ENCODE assay signal across 8 mouse cellular contexts in the genomic region with DNA sequence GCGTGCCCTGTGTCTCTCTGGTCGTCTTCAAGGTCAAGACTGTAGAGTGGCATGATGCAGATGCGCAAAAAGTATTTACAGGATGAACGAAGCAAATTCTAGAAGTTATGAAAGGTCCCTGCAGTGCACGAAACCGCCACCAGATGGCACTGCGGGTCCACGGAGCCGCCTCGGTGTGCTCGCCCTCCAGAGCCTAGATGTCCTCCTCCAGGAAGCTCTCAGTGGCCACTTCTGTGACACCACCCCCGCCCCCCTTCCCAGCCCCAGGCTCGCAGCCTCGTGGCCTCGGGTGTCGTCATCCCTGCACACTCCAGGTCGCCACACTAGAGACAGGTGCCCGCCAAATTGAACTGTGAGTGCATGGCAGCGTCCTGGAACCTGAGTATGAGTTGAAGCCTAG. TPM values are rescaled to one million over a fixed set of nuclear protein-coding genes. Genes with fewer than 3 reads are reported as not detected.
A peak's percentile ranks its signal among the peaks of the same experiment; 100 is the strongest.
DNase-seq lines count a peak whose midpoint lies in the region; ATAC-seq lines count a peak whose summit lies in the region.

No protein-coding gene starts in this region.

- no peak overlapping the region for H3K9ac ChIP-seq in hindbrain, embryonic 12.5 days

- peaks cover 51% of the 10 kb centered on the region for H3K27me3 ChIP-seq in hindbrain, embryonic 12.5 days

- H3K27ac ChIP-seq in hindbrain, embryonic 12.5 days = no peak overlapping the region

- H3K4me1 ChIP-seq in hindbrain, embryonic 12.5 days = peaks cover 8% of the 10 kb centered on the region

- 2% methylated on average over 19 of the region's 19 CpGs for WGBS in hindbrain, embryonic 12.5 days

- DNase-seq in Muller cell, postnatal 12 days (ENCODE audit: inconsistent ontology term) = peak; percentile 85
- DNase-seq in cerebellum, adult 9-11 months = peak; percentile 72
- DNase-seq in frontal cortex, postnatal 14 days (ENCODE audit: low spot score in 2 of 2) = peak; percentile 49 to 82
- peak; percentile 87 to 89 for DNase-seq in layer of hippocampus, postnatal 10 days (ENCODE audit: low spot score in 2 of 2)
- peak; percentile 92 for DNase-seq in lung, postnatal 36 days
- peak; percentile 64 for DNase-seq in right cerebral cortex, adult 18-20 months
- peak; percentile 67 for DNase-seq in urinary bladder, postnatal 10 days (ENCODE audit: low spot score)

- peak; percentile 62; the same call in 1 of the 2 replicates for ATAC-seq in hindbrain, embryonic 12.5 days (ENCODE audit: low FRiP score)

- no peak overlapping the region for H3K4me3 ChIP-seq in hindbrain, embryonic 12.5 days

- H3K4me2 ChIP-seq in hindbrain, embryonic 12.5 days (replicated peaks) = peak overlapping the region; percentile 24; the same call in 1 of the 2 replicates

- no peaks in the 10 kb centered on the region for H3K9me3 ChIP-seq in hindbrain, embryonic 12.5 days (replicated peaks)

- H3K36me3 ChIP-seq in hindbrain, embryonic 12.5 days = no peaks in the 10 kb centered on the region

RNA-seq across cellular contexts. Expression of a gene that starts 0.8 kb away (rescaled TPM):
- 0.23 and 0.34 TPM in 2 replicates for polyA plus RNA-seq in hindbrain, embryonic 12.5 days (2016; fragmentation: Nextera tagmentation; extraction: Ambion mirVana)
- total RNA-seq in layer of hippocampus, postnatal 10 days (2021) = under 1 TPM in 1 of 2 experiments, not detected in 1; 0.27 TPM

RNA-seq across cellular contexts. Expression of a gene that starts 1.5 kb away (rescaled TPM):
- polyA plus RNA-seq in hindbrain, embryonic 12.5 days (2016; fragmentation: Nextera tagmentation; extraction: Ambion mirVana) = 3.2 and 4.1 TPM in 2 replicates
- total RNA-seq in layer of hippocampus, postnatal 10 days (2021) = 1 to 10 TPM; 1.7 to 1.8 TPM

RNA-seq across cellular contexts. Expression of a gene that starts 23.6 kb away (rescaled TPM):
- 21.3 and 24.6 TPM in 2 replicates for polyA plus RNA-seq in hindbrain, embryonic 12.5 days (2016; fragmentation: Nextera tagmentation; extraction: Ambion mirVana)
- 10 to 100 TPM; 33.8 to 33.9 TPM for total RNA-seq in layer of hippocampus, postnatal 10 days (2021)

RNA-seq across cellular contexts. Expression of a gene that starts 45.9 kb away (rescaled TPM):
- polyA plus RNA-seq in hindbrain, embryonic 12.5 days (2016; fragmentation: Nextera tagmentation; extraction: Ambion mirVana) = 4.7 and 5.5 TPM in 2 replicates
- total RNA-seq in layer of hippocampus, postnatal 10 days (2021) = 1 to 10 TPM; 3.4 to 4.5 TPM

RNA-seq across cellular contexts. Expression of a gene that starts 46.1 kb away (rescaled TPM):
- 17.3 and 20.4 TPM in 2 replicates for polyA plus RNA-seq in hindbrain, embryonic 12.5 days (2016; fragmentation: Nextera tagmentation; extraction: Ambion mirVana)
- total RNA-seq in layer of hippocampus, postnatal 10 days (2021) = 10 to 100 TPM; 17.6 to 18.1 TPM
